Mouse (Mus musculus) Patski (cell line): ENCODE results near the gene Slc25a13. TPM values are rescaled to one million over a fixed set of nuclear protein-coding genes. Genes with fewer than 3 reads are reported as not detected.

Experiments
- ATAC-seq: fragments of 100-300 bp; one replicate; pipeline ENCODE4 v1.8.0; 2021
- CTCF ChIA-PET: fragments of 350-600 bp; sonication (Branson Sonifier 250); formaldehyde crosslinking; loops from one replicate; lab custom pipeline; 2022; ENCODE audit warnings: inconsistent platforms; lab: Charles Lee
- POLR2A ChIA-PET: fragments of 350-600 bp; sonication (Branson Sonifier 250); formaldehyde crosslinking; loops from one replicate; lab custom pipeline; 2022; ENCODE audit warnings: antibody characterized with exemption, inconsistent platforms; lab: Charles Lee
- DNase-seq: peaks from one replicate; pipeline ENCODE4 v3.0.0-alpha.2; 2011; ENCODE audit warnings: low read depth, low spot score
- H3K27me3 ChIP-seq: fragments of 371-371 bp; one replicate; pipeline ENCODE4 v1.5.1; 2021
- CTCF ChIP-seq: fragments of 100-300 bp; IDR thresholded peaks from one replicate; pipeline ENCODE4 v1.5.1; 2021
- in situ Hi-C: fragments of 300-500 bp; cut with MboI; formaldehyde crosslinking; loops from 3 replicates; pipeline ENCODE4 v1.11.1; 2018; ENCODE audit warnings: low pct_unique_long_range_greater_than_20kb, mixed read lengths
- polyA plus RNA-seq: library from polyadenylated mRNA; unstranded; gene quantifications from one replicate; pipeline ENCODE4 v1.2.3, GENCODE M21; 2021

The Slc25a13 gene
- polyA plus RNA-seq, 1 experiment from 2014 or later, result 76.1 TPM

- ChIA-PET CTCF (interaction anchor here (0.6 to 0.7 kb wide), 2 partner anchors 9 to 99 kb away, joined by 3 read pairs; no protein-coding TSS in a partner anchor), POLR2A (interaction anchor here (0.6 kb wide), 2 partner anchors 8 to 147 kb away, joined by 3 to 5 read pairs; no protein-coding TSS in a partner anchor)
- no peaks in the 10 kb centered on the region for H3K27me3 ChIP-seq
- in situ Hi-C loops, result loop anchor here (10.0 kb wide), 1 partner anchor 784 kb away; the partner anchor contains the start of gene Dlx5
- DNase-seq, result no peak
- no peak for ATAC-seq
- no peak for TF ChIP-seq CTCF
Measured at GRCm38 (mm10) chr6:6100892-6101480, 116.0 kb downstream of the Slc25a13 start.

GRCm38 (mm10) chr6:6093978-6094377 lies 123.0 kb downstream of the Slc25a13 start:
- ChIA-PET CTCF (interaction anchor here (0.6 kb wide), 1 partner anchor 752 kb away, joined by 3 read pairs; no protein-coding TSS in a partner anchor), POLR2A (no interaction called here)
- no peaks in the 10 kb centered on the region for H3K27me3 ChIP-seq
- in situ Hi-C loops, result no loop called here
- DNase-seq (no peak), ATAC-seq (no peak)
- TF ChIP-seq CTCF, result no peak

GRCm38 (mm10) chr6:6093522-6093921 lies 123.5 kb downstream of the Slc25a13 start:
- no peak for TF ChIP-seq CTCF
- DNase-seq, result no peak
- CTCF ChIA-PET, result interaction anchor here (0.6 kb wide), 1 partner anchor 752 kb away, joined by 3 read pairs; no protein-coding TSS in a partner anchor

GRCm38 (mm10) chr6:6092497-6092896 lies 124.5 kb downstream of the Slc25a13 start:
- DNase-seq (peak; percentile 57), ATAC-seq (peak; percentile 79)
- ChIA-PET CTCF (interaction anchor here (0.7 to 1.1 kb wide), 2 partner anchors 8 to 481 kb away, joined by 3 read pairs; no protein-coding TSS in a partner anchor), POLR2A (interaction anchor here (0.7 kb wide), 1 partner anchor 8 kb away, joined by 5 read pairs; no protein-coding TSS in a partner anchor)
- in situ Hi-C loops, result no loop called here
- no peak for TF ChIP-seq CTCF
- H3K27me3 ChIP-seq, result no peaks in the 10 kb centered on the region

More at GRCm38 (mm10) chr6:6093522-6093921, 123.5 kb downstream of the Slc25a13 start:
- no peaks in the 10 kb centered on the region for H3K27me3 ChIP-seq
- ATAC-seq, result no peak
- POLR2A ChIA-PET, result no interaction called here
- in situ Hi-C loops, result no loop called here

- DNase-seq (no peak), ATAC-seq (no peak)
- CTCF ChIA-PET, result interaction anchor here (1.1 kb wide), 1 partner anchor 10 kb away, joined by 3 read pairs; no protein-coding TSS in a partner anchor
- no peak for TF ChIP-seq CTCF
- POLR2A ChIA-PET, result no interaction called here
- H3K27me3 ChIP-seq, result no peaks in the 10 kb centered on the region
- in situ Hi-C loops, result no loop called here
Measured at GRCm38 (mm10) chr6:6091016-6091415, 126.0 kb downstream of the Slc25a13 start.

- in situ Hi-C loops, result no loop called here
- no peak for TF ChIP-seq CTCF
- H3K27me3 ChIP-seq, result no peaks in the 10 kb centered on the region
- ChIA-PET CTCF (interaction anchor here (1.0 kb wide), 1 partner anchor 14 kb away, joined by 3 read pairs; no protein-coding TSS in a partner anchor), POLR2A (no interaction called here)
- no peak for DNase-seq
- no peak for ATAC-seq
Measured at GRCm38 (mm10) chr6:6088151-6088550, 128.8 kb downstream of the Slc25a13 start.

GRCm38 (mm10) chr6:6080484-6080883 lies 136.5 kb downstream of the Slc25a13 start:
- ChIA-PET CTCF (no interaction called here), POLR2A (interaction anchor here (0.5 kb wide), 1 partner anchor 60 kb away, joined by 3 read pairs; no protein-coding TSS in a partner anchor)
- ATAC-seq, result no peak
- DNase-seq, result no peak
- TF ChIP-seq CTCF, result no peak
- in situ Hi-C loops, result no loop called here
- H3K27me3 ChIP-seq, result no peaks in the 10 kb centered on the region

GRCm38 (mm10) chr6:6077234-6077633 lies 139.7 kb downstream of the Slc25a13 start:
- POLR2A ChIA-PET, result no interaction called here
- DNase-seq (no peak), ATAC-seq (no peak)
- no peaks in the 10 kb centered on the region for H3K27me3 ChIP-seq
- TF ChIP-seq CTCF, result no peak
- in situ Hi-C loops, result no loop called here
- CTCF ChIA-PET, result no interaction called here

GRCm38 (mm10) chr6:6075940-6076447 lies 141.0 kb downstream of the Slc25a13 start:
- in situ Hi-C loops, result no loop called here
- CTCF ChIA-PET, result interaction anchor here (0.7 to 1.0 kb wide), 3 partner anchors 9 to 33 kb away, joined by 3 to 4 read pairs (median 3); no protein-coding TSS in a partner anchor
- DNase-seq (no peak), ATAC-seq (no peak)
- H3K27me3 ChIP-seq, result no peaks in the 10 kb centered on the region
- no peak for TF ChIP-seq CTCF
- POLR2A ChIA-PET, result interaction anchor here (0.6 kb wide), 2 partner anchors 206 to 576 kb away, joined by 3 to 5 read pairs; no protein-coding TSS in a partner anchor

- TF ChIP-seq CTCF, result no peak
- DNase-seq (no peak), ATAC-seq (no peak)
- in situ Hi-C loops, result no loop called here
- POLR2A ChIA-PET, result no interaction called here
- H3K27me3 ChIP-seq, result no peaks in the 10 kb centered on the region
- CTCF ChIA-PET, result no interaction called here
Measured at GRCm38 (mm10) chr6:6071038-6071437, 145.9 kb downstream of the Slc25a13 start.

GRCm38 (mm10) chr6:6070015-6070414 lies 147.0 kb downstream of the Slc25a13 start:
- ATAC-seq (no peak), DNase-seq (no peak)
- in situ Hi-C loops, result no loop called here
- no peaks in the 10 kb centered on the region for H3K27me3 ChIP-seq
- ChIA-PET POLR2A (no interaction called here), CTCF (interaction anchor here (1.3 kb wide), 1 partner anchor 13 kb away, joined by 3 read pairs; no protein-coding TSS in a partner anchor)
- TF ChIP-seq CTCF, result no peak
